Mouse (Mus musculus) ovary, postnatal 36 days (tissue): ENCODE measurements around the gene Otop3.
A peak's percentile ranks its signal among the peaks of the same experiment; 100 is the strongest.

Experiments
- DNase-seq: peaks from one replicate; pipeline ENCODE4 v3.0.0; 2022; ENCODE audit warnings: low spot score, mixed read lengths

Gene Otop3

DNA sequence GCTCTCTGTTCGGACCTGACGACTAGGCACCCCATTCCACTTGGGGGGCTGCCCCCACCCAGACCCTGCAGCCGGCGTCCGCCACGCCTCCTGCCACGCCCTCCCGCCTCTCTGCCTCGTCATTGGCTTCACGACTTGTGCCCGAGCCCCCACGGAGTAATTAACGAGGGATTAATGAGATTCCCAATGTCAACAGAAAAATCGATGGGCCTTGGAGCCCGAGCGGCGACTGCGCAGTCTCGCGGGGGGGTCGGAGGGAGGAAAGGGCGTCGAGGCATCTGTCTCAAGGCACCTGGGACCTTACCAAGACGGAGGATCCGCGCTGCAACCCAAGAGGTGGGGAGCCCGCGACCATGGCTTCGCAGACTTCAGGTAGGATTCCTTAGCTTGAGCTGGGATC lies at the start of gene Otop3:
Otop3 (plus strand) TSS at position 201 of the 400 bp plus-strand sequence.
- DNase-seq: no peak

DNA sequence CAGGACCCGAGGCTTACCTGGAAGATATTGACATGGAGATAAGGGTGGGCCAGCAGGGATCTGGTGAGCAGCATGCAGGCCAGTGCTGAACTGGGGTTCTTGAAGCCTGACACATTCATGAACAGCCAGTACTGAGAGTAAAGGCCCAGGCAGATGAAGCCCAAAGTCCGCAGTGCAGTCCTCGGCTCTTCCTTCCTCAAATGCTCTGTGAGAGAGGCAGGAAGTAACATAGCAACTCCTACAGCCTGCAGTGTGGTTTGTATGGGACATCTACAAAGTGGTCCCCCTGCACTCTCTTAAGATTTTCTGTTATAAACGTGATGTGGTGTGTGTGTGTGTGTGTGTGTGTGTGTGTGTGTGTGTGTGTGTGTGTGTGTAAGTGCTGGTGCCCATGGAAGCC lies 49.2 kb upstream of the Otop3 start:
- peak; percentile 2 for DNase-seq

DNA sequence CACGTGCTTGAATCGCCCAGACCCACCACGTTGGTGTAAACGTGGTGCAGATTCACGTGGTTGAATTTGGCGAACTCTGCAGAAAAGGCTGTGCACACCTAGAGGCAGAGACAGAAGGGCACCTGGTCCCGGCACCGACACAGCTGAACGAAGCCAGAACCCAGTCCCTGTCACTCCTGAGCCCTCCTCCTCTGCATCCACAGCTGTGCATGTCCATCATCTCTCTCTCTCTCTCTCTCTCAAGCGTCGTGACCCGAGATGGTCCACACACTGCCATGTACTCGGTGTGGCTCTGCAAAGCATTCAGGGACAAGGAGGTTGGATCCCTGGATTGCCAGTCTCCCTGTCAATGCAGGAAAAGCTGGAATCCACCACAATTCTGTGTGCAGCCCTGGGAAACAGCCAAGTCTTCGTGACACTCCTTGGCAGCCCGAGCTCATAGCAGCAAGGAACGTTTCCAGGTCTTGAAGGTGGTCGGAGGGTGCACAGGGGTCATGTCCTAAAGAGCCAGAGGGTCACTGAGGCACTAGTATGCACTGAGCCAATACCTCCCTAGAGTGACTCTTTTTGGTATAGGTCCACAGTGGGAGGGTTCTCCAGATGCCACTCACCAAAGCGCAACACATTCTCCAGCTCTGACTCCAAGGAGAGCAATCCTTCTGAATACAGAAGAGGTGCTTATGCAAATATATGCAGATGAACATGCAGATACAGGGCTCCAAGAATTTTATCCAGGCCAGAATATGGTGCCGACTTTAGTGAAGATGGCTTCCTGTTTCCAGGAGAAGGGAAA lies 48.1 kb upstream of the Otop3 start:
- DNase-seq: peak; percentile 2

- DNase-seq: peak; percentile 3
Measured at GRCm38 (mm10) chr11:115287386-115287785, 47.1 kb upstream of the Otop3 start.

DNA sequence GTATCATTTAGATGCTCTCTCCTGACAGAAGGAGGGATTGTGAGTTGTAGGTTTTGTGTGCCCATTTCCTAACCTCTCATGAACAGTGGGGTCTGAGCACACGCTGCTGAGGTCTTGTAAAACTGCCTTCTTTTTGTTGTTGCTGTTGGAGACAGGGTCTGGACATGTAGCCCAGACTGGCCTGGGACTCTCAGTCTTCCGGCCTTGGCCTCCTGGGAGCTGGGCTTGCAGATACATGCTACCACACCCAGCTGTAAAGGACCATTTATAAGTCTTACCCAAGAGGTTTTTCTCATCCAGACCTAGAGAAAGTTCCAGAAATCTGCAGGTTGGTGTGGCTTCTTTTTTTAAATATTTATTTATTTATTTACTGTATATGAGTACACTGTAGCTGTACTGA lies 46.2 kb upstream of the Otop3 start:
- no peak for DNase-seq

DNA sequence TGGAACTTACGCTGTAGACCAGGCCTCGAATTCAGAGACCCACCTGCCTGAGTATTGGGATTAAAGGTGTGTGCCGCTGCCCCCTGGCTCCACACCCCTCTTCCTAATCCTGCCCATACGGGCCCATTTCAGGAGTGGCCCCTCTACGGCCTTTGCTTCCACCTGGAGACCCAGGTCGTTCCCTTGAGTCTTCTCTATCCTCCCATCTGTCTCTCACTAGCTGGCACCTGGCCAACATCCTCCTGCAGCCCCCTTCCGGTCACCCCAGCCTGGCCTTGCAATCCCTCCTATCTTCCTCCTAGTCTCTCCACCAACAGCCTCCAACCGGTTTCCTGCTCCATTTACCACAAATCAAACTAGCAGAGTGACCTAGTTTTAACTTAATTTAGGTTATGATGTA lies 44.6 kb upstream of the Otop3 start:
- no peak for DNase-seq

DNA sequence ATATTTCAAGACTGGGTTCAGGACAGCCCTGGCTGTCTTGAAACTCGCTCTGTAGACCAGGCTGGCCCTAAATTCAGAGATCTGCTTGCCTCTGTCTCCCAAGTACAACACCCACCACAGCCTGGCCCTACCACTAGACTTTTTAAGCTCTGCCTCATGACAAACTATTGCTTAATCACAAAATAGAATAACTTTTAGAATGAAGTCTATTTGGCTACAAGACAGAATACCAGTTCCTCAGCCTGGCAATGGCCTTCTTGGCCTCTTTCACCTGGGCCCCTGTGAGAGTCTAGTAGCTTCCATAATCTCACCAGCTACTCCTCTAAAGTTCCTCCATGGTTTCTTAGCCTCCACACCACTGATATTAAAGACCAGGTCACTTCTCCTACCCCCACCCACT lies 44.2 kb upstream of the Otop3 start:
- DNase-seq: no peak

- DNase-seq: peak; percentile 62
Measured at GRCm38 (mm10) chr11:115290919-115291318, 43.6 kb upstream of the Otop3 start.

GRCm38 (mm10) chr11:115291503-115291902 lies 43.0 kb upstream of the Otop3 start:
- peak; percentile 42 for DNase-seq

DNA sequence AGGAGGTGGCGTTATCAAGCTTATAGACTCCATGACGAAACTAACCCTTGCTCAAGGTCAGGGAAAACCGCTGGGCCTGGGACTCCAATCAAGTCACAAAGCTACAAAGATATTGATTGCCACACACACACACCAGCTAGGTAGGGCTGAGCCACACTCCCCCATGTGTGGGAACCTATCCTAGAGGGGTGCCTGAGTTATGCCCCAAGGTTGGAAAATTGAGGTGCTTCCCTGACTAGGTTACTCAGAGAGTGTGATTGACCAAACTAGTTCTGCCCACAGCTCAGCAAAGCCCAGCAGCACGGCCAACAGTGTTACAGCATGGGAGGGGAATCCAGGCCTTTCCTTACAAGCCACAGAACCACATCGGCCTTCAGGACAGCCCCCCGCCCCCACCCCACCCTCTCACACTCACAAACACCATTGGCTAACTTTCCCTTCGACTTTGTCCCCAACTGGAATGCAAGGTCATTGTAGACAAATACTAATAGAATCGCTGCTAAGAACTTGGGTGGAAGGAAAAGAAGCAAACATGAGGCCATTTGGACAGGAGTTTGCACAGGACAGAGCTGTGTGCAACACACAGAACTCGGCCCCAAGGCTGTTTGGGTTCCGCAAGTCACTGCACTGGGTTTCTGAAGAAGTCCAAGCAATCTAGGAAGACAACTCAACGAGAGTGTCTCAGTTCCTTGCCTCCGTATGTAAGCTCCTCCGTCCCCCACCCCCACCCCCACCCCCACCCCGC lies 41.7 kb upstream of the Otop3 start:
- no peak for DNase-seq

DNA sequence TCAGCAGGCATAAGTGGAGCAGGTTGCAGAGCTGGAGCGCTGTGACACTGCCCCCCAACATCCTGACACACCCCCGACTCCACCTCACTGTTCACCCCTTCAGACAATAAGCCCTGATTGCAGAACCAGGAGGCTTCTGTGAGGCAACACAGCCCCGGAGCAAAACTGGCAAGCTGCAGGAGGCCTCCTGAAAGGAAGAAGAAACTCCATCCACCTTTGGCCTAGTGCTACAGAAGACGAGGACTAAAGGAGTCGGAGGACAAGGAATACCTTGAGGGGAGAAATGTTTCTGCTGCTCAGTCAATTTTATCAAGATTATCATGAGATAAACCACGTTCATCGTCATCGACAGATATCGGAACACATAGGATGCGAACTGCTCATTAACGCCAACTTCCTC lies 38.6 kb upstream of the Otop3 start:
- DNase-seq: no peak

GRCm38 (mm10) chr11:115296471-115297210 lies 37.9 kb upstream of the Otop3 start:
- no peak for DNase-seq

- DNase-seq: peak; percentile 74
Measured at GRCm38 (mm10) chr11:115297214-115297826, 37.2 kb upstream of the Otop3 start, which contains the start of gene Fads6. Fads6 (minus strand) TSS chr11:115297663.

GRCm38 (mm10) chr11:115298160-115298559 lies 36.4 kb upstream of the Otop3 start:
- no peak for DNase-seq

- DNase-seq: no peak
Measured at GRCm38 (mm10) chr11:115300745-115301144, 33.8 kb upstream of the Otop3 start.

DNA sequence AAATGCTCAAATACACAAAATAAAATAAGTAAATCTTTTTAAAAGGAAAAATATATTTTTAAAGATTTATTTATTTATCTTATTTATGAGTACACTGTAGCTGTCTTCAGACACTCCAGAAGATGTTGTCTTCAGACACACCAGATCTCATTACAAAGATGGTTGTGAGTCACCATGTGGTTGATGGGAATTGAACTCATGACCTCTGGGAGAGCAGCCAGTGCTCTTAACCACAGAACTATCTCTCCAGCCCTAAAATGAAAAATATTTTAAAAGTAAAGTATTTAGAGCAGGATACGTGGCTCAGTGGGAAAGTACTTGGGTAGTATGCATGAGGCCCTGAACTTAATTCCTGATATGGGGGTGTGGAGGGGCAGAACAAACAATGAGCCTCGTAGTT lies 33.2 kb upstream of the Otop3 start:
- no peak for DNase-seq

DNA sequence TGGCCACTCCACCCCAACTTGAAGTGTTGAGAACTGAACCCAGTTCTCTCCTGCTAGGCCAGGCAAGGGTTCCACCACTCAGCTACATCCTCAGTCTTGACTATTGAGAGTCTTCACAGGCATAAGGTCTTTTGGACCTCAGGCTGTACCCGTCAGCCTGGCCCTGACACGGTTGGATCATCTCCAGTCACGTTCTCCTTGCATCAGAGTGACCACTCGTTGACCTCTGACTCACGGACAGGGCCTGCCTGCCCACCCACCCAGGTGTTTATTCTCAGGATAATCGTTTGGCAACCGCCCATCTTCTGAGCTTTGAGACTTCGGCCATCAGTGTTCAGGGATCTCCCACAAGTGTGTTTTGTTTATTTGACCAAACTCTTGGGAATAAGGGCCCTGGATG lies 31.4 kb upstream of the Otop3 start:
- DNase-seq: no peak

GRCm38 (mm10) chr11:115306863-115307262 lies 27.7 kb upstream of the Otop3 start, which contains the start of gene Otop2:
Otop2 (plus strand) TSS chr11:115307163.
- DNase-seq: no peak

GRCm38 (mm10) chr11:115308781-115309180 lies 25.8 kb upstream of the Otop3 start:
- DNase-seq: no peak

DNA sequence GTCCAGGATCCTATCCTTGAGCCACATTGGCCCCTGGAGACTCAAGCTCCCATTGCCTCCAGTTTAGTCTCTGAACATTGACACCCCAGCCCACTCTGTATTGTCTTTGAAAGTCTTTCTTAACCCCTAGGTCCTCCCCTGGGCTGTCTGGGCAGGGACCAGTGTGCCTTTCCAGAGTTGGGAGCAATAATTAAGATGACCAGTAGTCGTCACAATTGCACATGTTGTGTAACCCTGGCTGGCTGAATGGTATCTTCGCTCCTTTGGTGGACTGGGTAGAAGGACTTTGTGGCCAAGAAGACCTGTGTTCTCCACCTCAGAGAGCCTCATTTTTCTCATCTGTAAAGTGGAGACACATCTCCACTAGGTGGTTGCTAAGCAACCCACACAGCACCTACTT lies 20.3 kb upstream of the Otop3 start:
- no peak for DNase-seq

GRCm38 (mm10) chr11:115317204-115317603 lies 17.3 kb upstream of the Otop3 start:
- no peak for DNase-seq
